Mouse (Mus musculus) heart, postnatal 4 days (tissue): ENCODE results near the gene Cdh18. TPM values are rescaled to one million over a fixed set of nuclear protein-coding genes. Genes with fewer than 3 reads are reported as not detected.
"Not testable (repeated sequence)": the region's sequence is repeated elsewhere in the genome, so short reads cannot be mapped to it uniquely, and the experiment has no call there.

ENCODE experiments used
- DNase-seq: peaks from one replicate; pipeline ENCODE4 v3.0.0; 2021
- total RNA-seq, 2 experiments: library from RNA; stranded (reverse); gene quantifications; 2 replicates each; pipeline ENCODE4 v1.2.3; 2021

The Cdh18 gene
- total RNA-seq: under 1 TPM; 0.21 to 0.23 TPM

DNA sequence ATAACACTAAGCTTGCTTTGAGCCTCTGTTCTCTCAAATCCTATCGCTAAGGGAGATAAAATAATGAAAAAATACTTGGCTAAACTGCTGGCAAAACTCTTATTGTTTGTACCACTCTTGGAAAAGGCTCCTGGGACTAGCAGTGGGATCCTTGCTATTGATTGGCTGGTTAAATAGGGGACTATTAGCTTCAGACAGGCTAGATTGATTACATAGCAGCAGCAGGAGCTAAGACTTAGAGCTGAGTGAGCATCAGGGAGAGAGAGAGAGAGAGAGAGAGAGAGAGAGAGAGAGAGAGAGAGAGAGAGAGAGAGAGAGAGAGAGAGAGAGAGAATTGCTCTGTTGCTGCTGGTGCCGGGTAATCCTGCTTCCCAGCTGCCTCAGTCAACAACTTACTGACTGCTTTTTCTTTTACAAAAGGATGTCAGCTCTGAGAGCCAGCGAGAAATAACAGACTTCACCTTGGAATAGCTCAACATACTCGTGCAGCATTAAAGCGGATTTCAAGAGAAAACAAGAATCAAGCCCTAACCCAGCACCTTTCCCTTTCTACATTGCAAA is at the start of gene Cdh18:
Gene Cdh18, plus strand, starts transcription at position 312 of the 561 bp plus-strand sequence.
- no peak for DNase-seq

GRCm38 (mm10) chr15:22511271-22511670 is 37.6 kb upstream of the Cdh18 start:
- DNase-seq: no peak

- DNase-seq: no peak
Measured at GRCm38 (mm10) chr15:22535828-22536227, 13.0 kb upstream of the Cdh18 start.

GRCm38 (mm10) chr15:22577974-22578616 is 29.3 kb downstream of the Cdh18 start:
- no peak for DNase-seq

DNA sequence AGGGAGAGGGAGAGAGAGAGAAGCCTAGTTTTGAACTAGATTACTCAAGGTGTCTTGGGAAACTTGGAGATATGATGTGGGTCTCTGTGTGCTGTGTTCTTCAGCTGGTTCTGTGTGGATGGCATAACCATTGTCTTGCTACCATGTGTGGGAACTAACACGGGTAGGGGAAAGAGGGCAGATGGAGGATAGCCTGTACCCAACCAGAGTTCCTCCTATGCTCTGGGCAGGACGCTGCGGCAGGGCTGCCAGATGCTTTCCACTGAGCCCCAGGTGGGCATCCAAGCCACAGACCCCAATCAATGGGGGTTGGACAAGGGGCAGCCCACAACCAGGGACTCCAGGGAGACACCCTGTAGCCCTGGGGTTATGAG is 29.8 kb downstream of the Cdh18 start:
- DNase-seq: no peak

- DNase-seq: no peak
Measured at GRCm38 (mm10) chr15:22584667-22585066, 35.8 kb downstream of the Cdh18 start.

- DNase-seq: no peak
Measured at GRCm38 (mm10) chr15:22716376-22716775, 167.6 kb downstream of the Cdh18 start.

- no peak for DNase-seq
Measured at GRCm38 (mm10) chr15:22717681-22718080, 168.9 kb downstream of the Cdh18 start.

DNA sequence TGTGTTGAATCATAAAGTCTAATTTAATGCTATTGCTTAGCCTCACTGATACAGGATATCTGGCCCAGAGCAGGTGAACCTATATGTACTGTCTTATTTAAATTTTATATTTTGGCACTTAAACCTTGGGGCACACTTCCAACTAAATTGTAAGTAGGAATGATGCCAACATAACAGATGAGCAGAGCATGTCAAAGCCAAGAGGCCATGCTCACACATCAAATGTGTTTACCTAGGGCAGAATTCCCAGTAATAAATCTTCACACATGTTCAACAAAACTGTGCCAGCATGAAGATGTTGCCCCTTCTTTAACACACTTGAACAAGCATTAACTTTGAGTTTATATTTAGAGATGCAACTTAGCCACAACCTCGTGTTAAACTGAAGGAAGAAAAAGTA is 177.8 kb downstream of the Cdh18 start:
- no peak for DNase-seq

GRCm38 (mm10) chr15:22733039-22733438 is 184.2 kb downstream of the Cdh18 start:
- no peak for DNase-seq

DNA sequence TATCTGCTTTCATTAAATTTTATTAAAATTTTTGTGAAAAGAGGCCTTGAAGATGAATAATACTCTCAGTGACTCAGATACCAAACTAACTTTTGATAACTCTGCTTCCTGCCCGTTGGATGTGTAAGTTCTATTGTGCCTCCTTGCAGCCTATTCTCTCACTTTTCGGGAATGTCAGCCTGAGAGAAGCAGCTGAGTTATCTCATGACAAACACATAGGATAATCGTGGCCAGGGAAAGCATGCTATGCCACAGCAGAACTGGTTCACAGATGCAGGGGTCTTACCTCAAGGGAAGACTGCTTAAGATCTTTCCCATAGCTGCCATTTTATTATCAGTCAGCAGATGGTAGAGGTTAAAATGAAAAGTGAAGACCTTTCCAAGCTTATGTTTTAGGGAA is 187.3 kb downstream of the Cdh18 start:
- DNase-seq: no peak

GRCm38 (mm10) chr15:22761257-22761656 is 212.4 kb downstream of the Cdh18 start:
- not testable (repeated sequence) for DNase-seq

DNA sequence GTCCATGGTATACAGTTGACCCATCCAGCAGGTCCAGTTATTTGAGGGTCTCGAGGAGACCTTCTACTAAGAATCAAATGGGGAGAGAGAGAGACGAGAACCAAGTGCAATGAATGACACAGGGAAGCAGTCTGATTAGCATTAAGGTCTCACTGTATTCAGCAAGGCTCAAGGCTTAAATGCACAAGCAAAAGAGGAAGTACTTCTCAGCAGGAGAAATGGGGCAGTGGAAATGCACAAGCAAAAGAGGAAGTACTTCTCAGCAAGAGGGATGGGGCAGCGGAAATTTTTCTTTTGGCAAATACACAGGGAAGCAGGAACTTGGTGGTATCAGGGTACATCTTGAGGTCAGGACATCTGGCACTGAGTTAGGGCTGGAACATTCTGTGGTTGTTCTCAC is 217.8 kb downstream of the Cdh18 start:
- DNase-seq: not testable (repeated sequence)

DNA sequence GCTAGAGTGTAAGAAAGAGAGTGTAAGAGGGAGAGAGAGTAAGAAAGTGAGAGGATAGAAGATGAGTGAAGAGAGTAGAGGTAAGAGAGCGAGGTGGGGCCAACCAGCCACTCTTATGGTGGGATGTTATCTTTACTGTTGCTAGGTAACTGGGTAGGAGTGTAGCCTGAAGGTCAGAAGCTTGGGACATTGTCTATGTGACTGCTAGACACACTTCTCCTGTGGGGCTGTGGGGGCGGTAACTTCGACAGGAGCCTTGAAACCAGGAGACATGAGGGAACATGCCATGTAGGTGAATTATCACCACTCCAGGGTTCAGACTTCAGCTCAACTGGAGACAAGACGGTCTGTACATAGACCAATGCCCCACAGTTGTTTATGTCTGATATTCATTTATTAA is 227.5 kb downstream of the Cdh18 start:
- DNase-seq: no peak

DNA sequence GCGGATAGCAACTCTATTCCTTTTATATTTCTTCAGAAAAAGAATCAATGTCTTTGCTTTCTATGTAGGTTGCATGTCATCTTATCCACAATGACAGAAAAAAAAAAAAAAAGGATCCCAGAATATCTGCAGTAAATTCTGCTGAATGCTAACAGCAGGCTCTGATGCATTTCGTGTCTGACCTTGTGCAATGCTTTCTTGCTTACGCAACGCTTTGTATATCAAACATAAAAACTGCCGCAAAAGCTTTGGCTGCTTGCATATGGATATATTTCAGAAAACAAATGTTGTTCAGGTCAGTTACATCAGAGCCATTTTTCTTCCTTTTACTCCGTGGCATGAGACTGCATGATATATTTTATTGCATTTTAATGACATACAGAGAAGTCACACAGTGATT is 240.9 kb downstream of the Cdh18 start:
- DNase-seq: no peak

DNA sequence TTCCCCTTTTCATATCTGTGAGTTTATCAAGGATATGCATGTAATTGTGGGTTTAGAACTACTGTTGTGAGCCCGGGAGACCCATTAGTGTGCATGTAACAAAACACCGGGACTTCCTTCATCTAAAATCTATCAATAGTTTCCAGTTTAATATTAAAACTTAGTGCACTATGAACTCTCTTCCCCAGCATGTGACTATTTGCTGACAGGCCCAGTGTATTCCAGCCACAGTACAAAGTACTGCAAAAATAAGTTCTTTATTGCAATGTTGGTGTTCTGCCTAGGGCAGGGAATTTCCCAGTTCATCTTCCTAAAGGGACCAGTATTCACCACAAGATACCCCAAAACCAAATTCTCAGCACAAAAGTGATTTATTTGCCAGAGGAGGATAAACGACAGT is 243.0 kb downstream of the Cdh18 start:
- no peak for DNase-seq

DNA sequence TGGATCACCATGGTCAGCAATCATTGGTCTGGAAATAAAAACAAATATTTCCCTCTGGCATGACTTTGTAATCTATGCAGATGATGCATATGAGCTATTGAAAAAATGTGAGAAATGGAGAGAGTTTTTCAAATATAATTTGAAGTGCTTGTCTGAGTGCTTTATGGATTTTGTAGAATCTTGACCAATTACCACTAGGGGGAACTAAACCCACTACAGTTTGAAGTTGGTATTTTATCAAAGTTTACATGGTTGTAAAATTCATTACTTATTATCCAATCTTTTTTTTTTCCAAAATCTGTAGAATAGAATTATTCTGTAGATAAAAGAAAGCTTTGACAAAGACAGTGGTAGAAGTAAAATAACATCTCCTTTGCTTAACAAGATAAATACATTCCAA is 284.3 kb downstream of the Cdh18 start:
- DNase-seq: no peak

DNA sequence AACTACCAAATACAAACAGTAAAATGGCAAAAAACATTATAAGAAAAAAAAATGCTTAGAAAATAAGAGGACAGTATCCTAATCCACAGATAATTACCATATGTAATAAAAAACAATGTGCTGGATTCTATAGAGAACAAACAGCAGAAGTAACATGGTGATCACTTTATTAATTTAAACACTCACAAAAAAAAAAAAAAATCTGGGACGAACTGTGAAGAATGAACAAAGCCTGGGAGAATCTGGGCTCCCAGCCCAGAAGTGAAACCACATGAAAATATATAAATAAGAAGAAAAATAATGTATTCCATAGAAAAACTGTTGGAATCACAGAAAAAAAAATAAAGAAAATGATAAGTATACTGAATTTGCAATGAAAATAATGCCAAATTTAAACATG is 288.4 kb downstream of the Cdh18 start:
- DNase-seq: no peak

DNA sequence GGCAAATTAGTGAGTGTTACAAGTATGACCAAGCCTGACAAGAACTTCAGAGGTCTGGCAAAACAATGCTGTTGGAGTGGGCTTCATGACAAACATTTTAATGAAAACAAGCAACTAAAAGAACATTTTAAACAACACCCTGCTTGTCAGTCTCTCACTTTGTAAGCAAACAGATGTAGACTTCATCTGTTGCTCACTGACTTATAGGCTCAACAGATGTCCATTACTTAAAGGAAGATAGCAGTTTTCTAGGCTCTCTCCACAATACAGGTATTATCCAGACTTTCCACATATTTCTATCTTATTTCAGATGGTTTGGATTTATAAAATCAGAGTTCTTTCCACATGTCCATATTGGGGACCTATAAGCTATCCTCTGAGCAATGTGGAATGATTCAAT is 308.9 kb downstream of the Cdh18 start:
- no peak for DNase-seq

DNA sequence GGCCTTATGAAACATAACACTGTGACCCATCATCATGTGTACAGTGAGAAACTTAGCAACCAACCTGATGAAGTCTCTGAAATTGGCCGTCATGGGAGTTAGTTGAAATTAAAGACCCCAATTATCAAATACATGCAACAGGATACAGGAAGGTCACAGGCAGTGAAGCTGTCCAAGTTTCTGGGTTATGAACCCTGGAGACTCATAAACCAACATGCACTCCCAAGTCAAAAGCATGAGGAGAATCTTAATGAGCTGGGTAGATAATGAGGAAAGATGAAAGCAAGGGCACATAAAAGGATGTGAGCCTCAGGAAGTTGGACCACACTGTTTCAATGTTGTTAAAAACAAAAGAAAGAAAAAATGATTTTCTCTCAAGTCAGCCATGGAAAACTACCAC is 321.9 kb downstream of the Cdh18 start:
- no peak for DNase-seq

- no peak for DNase-seq
Measured at GRCm38 (mm10) chr15:22897724-22898123, 348.9 kb downstream of the Cdh18 start.

DNA sequence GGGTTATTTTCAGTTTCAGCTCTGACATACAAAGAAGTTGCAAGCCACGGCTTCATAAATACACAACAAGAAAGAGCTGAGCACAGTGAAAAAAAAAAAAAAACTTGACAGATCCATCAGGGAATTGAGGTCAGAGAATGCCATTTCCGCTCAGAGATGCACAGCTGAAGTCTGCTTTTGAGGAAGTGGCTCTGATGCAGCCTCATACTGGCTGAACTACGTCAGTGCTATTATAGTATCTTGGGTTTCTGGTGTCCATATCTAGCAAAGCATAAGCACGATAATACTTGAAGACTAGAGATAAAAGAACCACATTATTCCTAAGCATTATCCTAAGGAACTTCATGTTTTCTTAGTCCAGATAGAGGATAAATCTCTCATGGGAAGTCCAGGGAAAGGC is 349.4 kb downstream of the Cdh18 start:
- no peak for DNase-seq

DNA sequence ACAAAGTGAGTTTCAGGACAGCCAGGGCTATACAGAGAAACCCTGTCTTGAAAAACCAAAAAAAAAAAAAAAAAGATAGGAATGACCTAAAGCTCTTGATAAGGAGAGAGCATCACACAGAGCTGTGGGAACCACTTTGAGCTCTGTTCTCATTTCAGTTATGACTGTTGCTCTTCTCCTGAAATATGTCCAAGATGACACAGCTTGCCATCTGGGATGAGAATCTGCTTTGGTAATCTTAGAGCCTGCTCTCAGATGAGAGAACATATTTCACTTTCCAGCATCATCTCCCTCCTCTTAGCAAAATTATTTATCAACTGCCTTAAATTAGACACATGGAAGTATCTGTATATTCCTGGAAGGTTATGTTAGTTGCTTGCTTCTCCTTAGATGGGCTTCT is 365.6 kb downstream of the Cdh18 start:
- DNase-seq: no peak

DNA sequence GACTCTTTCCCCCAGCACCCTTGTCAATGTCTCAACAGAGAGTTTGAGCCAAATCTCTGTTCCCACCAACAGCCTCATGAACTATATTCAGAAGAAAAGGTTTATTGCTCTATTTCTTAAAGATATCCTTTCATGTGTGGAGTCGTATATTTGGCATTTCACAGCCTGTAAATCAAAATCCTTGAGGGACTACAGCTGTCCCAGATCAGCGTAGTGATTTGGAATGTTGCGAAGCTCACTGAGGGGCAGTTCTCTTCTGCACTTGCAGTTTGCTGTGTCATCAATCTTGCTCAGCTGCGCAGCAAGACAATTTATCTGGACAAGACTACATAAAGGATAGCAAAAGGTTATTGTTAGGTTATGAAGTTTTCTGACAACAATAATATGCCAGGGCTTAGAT is 385.5 kb downstream of the Cdh18 start:
- DNase-seq: no peak

DNA sequence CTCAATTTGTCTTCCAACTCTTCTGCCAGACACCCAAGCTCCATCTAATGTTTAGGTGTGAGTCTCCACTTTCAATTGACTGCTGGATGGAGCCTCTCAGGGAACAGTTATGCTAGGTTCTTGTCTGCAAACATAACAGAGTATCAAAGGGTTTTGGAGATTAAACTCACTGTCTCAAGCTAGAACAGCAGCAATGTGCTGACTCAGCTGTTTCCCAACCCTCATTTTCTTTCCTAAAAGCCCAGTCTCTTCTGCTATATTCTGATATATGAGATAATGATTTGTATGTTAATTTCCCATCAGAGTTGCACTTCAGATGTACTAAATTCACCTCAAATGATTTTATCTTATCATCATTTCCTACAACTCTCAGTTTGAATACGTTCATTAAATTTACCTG is 398.4 kb downstream of the Cdh18 start:
- DNase-seq: no peak
